Mouse (Mus musculus) heart, postnatal 0 days (tissue): Measurements from ENCODE around the gene Dusp16. TPM values are rescaled to one million over a fixed set of nuclear protein-coding genes. Genes with fewer than 3 reads are reported as not detected.

Experiments
- ATAC-seq: fragments of 200-750 bp; cut with Nextera tagmentation; 2 replicates; pipeline ENCODE4 v1.8.0; 2017; ENCODE audit warnings: low read depth, moderate number of reproducible peaks, moderate library complexity; ENCODE audit not compliant: insufficient read depth
- DNase-seq: peaks from one replicate; pipeline ENCODE4 v3.0.0-alpha.2; 2016; ENCODE audit warnings: low spot score
- H3K27ac ChIP-seq: fragments of 300-500 bp; sonication (generic); 2 replicates; pipeline ENCODE4 v1.5.1; 2014; ENCODE audit warnings: low read depth, mild to moderate bottlenecking
- H3K27me3 ChIP-seq: fragments of 300-500 bp; sonication (generic); 2 replicates; pipeline ENCODE4 v1.6.1; 2014; ENCODE audit warnings: low read length, mixed read lengths; ENCODE audit not compliant: control insufficient read depth, insufficient read depth
- H3K36me3 ChIP-seq: fragments of 300-500 bp; sonication (generic); replicated peaks from 2 replicates; pipeline ENCODE4 v1.6.1; 2014; ENCODE audit warnings: low read length, mixed read lengths; ENCODE audit not compliant: control insufficient read depth, insufficient read depth
- H3K4me1 ChIP-seq: fragments of 300-500 bp; sonication (generic); 2 replicates; pipeline ENCODE4 v1.6.1; 2014; ENCODE audit warnings: antibody characterized with exemption; ENCODE audit not compliant: control insufficient read depth, insufficient read depth
- H3K4me2 ChIP-seq: fragments of 300-500 bp; sonication (generic); 2 replicates; pipeline ENCODE4 v1.6.1; 2014; ENCODE audit warnings: low read depth, mild to moderate bottlenecking, low read length, moderate library complexity
- H3K4me3 ChIP-seq: fragments of 300-500 bp; sonication (generic); 2 replicates; pipeline ENCODE4 v1.5.1; 2014; ENCODE audit warnings: low read depth, low read length
- H3K9ac ChIP-seq: fragments of 300-500 bp; sonication (generic); replicated peaks from 2 replicates; pipeline ENCODE4 v1.6.1; 2014; ENCODE audit warnings: low read depth, low read length, mixed read lengths
- H3K9me3 ChIP-seq: fragments of 300-500 bp; sonication (generic); replicated peaks from 2 replicates; pipeline ENCODE4 v1.6.1; 2016; ENCODE audit warnings: low read length; ENCODE audit not compliant: control insufficient read depth
- CTCF ChIP-seq: IDR thresholded peaks from 2 replicates; pipeline ENCODE4 v1.5.1; 2016; ENCODE audit warnings: antibody characterized with exemption, control low read depth, low read depth
- EP300 ChIP-seq: IDR thresholded peaks from 2 replicates; pipeline ENCODE4 v1.6.1; 2016; ENCODE audit warnings: antibody characterized with exemption, low read depth
- WGBS: fragments of 180-500 bp; shearing (Covaris S2); extraction: QIAGEN DNeasy Blood & Tissue Kit; methylation state at CpG from one replicate; pipeline ENCODE4 v1.1.7; 2014; 5-methylcytosine and 5-hydroxymethylcytosine counted together
- polyA plus RNA-seq: library from polyadenylated mRNA; unstranded; fragments of >200 nt; fragmentation: Nextera tagmentation; extraction: Ambion mirVana; gene quantifications from 2 replicates; pipeline ENCODE4 v1.2.1, GENCODE M21; 2015
- total RNA-seq: library from RNA; depleted of rRNA; stranded (reverse); fragments of >200 nt; gene quantifications from 2 replicates; pipeline ENCODE4 v1.2.3, GENCODE M21; 2014; ENCODE audit warnings: low replicate concordance

The Dusp16 gene
- total and polyA plus RNA-seq, 2 experiments from 2014 or later = 9.6 to 29.2 TPM

GRCm38 (mm10) chr6:134789100-134789499 is 3.3 kb downstream of the Dusp16 start:
- Histone ChIP-seq H3K4me1 (peaks cover 11% of the 10 kb centered on the region), H3K4me3 (no peak overlapping the region), H3K36me3 (no peaks in the 10 kb centered on the region), H3K27me3 (no peaks in the 10 kb centered on the region), H3K9me3 (no peaks in the 10 kb centered on the region), H3K4me2 (no peak overlapping the region), H3K9ac (no peak overlapping the region), H3K27ac (no peak overlapping the region)
- TF ChIP-seq EP300 = no peak
- TF ChIP-seq CTCF = no peak
- ATAC-seq (no peak), DNase-seq (no peak)
- WGBS = 45% methylated on average over 6 of the region's 6 CpGs

GRCm38 (mm10) chr6:134786426-134786825 is 6.0 kb downstream of the Dusp16 start:
- H3K4me2 ChIP-seq = no peak overlapping the region
- no peaks in the 10 kb centered on the region for H3K9me3 ChIP-seq
- H3K4me3 ChIP-seq = no peak overlapping the region
- WGBS = 60% methylated on average over 3 of the region's 3 CpGs
- H3K4me1 ChIP-seq = peaks cover 20% of the 10 kb centered on the region
- H3K27me3 ChIP-seq = no peaks in the 10 kb centered on the region
- TF ChIP-seq CTCF = no peak
- TF ChIP-seq EP300 = no peak
- no peak overlapping the region for H3K9ac ChIP-seq
- no peak for ATAC-seq
- no peak overlapping the region for H3K27ac ChIP-seq
- no peaks in the 10 kb centered on the region for H3K36me3 ChIP-seq
- DNase-seq = no peak

GRCm38 (mm10) chr6:134782900-134783299 is 9.5 kb downstream of the Dusp16 start:
- H3K27ac ChIP-seq = no peak overlapping the region

GRCm38 (mm10) chr6:134781494-134781913 is 10.9 kb downstream of the Dusp16 start:
- Histone ChIP-seq H3K4me2 (peak overlapping the region; percentile 16; the same call in 1 of the 2 replicates), H3K27me3 (no peaks in the 10 kb centered on the region), H3K36me3 (no peaks in the 10 kb centered on the region), H3K9me3 (no peaks in the 10 kb centered on the region), H3K9ac (no peak overlapping the region), H3K27ac (peak overlapping the region; percentile 75), H3K4me1 (peaks cover 20% of the 10 kb centered on the region), H3K4me3 (no peak overlapping the region)
- TF ChIP-seq CTCF (no peak), EP300 (no peak)
- peak; percentile 73; the same call in 1 of the 2 replicates for ATAC-seq
- DNase-seq = peak; percentile 24
- 30% methylated on average over 7 of the region's 7 CpGs for WGBS

More at GRCm38 (mm10) chr6:134782900-134783299, 9.5 kb downstream of the Dusp16 start:
- 89% methylated on average over 7 of the region's 7 CpGs for WGBS
- H3K4me3 ChIP-seq = no peak overlapping the region
- H3K4me1 ChIP-seq = peaks cover 21% of the 10 kb centered on the region
- TF ChIP-seq EP300 (no peak), CTCF (no peak)
- no peaks in the 10 kb centered on the region for H3K27me3 ChIP-seq
- ATAC-seq (no peak), DNase-seq (no peak)
- H3K9me3 ChIP-seq = no peaks in the 10 kb centered on the region
- no peaks in the 10 kb centered on the region for H3K36me3 ChIP-seq
- no peak overlapping the region for H3K4me2 ChIP-seq
- no peak overlapping the region for H3K9ac ChIP-seq

GRCm38 (mm10) chr6:134780024-134780423 is 12.4 kb downstream of the Dusp16 start:
- Histone ChIP-seq H3K4me2 (no peak overlapping the region), H3K27ac (no peak overlapping the region; the same call in 1 of the 2 replicates), H3K36me3 (no peaks in the 10 kb centered on the region), H3K27me3 (no peaks in the 10 kb centered on the region), H3K9ac (no peak overlapping the region), H3K4me3 (no peak overlapping the region), H3K4me1 (peaks cover 20% of the 10 kb centered on the region), H3K9me3 (no peaks in the 10 kb centered on the region)
- ATAC-seq (no peak), DNase-seq (no peak)
- 74% methylated on average over 2 of the region's 2 CpGs for WGBS
- peak; percentile 18; the same call in 1 of the 2 replicates for TF ChIP-seq CTCF
- no peak for TF ChIP-seq EP300

- H3K4me3 ChIP-seq = no peak overlapping the region
- DNase-seq (peak; percentile 91), ATAC-seq (peak; percentile 96)
- WGBS = 15% methylated on average over 3 of the region's 3 CpGs
- no peaks in the 10 kb centered on the region for H3K36me3 ChIP-seq
- no peak overlapping the region for H3K4me2 ChIP-seq
- H3K9ac ChIP-seq = no peak overlapping the region
- TF ChIP-seq EP300 = peak; percentile 61; the same call in 1 of the 2 replicates
- TF ChIP-seq CTCF = no peak
- no peaks in the 10 kb centered on the region for H3K9me3 ChIP-seq
- H3K27me3 ChIP-seq = no peaks in the 10 kb centered on the region
- H3K4me1 ChIP-seq = peaks cover 8% of the 10 kb centered on the region
- H3K27ac ChIP-seq = peak overlapping the region; percentile 18; the same call in 1 of the 2 replicates
Measured at GRCm38 (mm10) chr6:134773961-134774360, 18.5 kb downstream of the Dusp16 start.
